Mouse (Mus musculus) CH12.LX (cell line): ENCODE results near the gene Nat10.

Experiments used
- CTCF ChIP-seq, 2 experiments: IDR thresholded peaks in 1 of 2; conservative IDR thresholded peaks in 1 of 2; 2 replicates each; pipeline ENCODE4 v1.5.1; 2011 to 2012; ENCODE audit warnings: low read depth in 2 of 2, low read length in 2 of 2, improper control_type of control experiment in 1 of 2, inconsistent platforms in 1 of 2, mild to moderate bottlenecking in 1 of 2, moderate library complexity in 1 of 2
- E2F4 ChIP-seq: IDR thresholded peaks from 2 replicates; pipeline ENCODE4 v1.6.1; 2011; ENCODE audit warnings: low read depth, low read length, improper control_type of control experiment; ENCODE audit not compliant: insufficient replicate concordance
- POLR2AphosphoS2 ChIP-seq: IDR thresholded peaks from 2 replicates; pipeline ENCODE4 v1.6.1; 2011; ENCODE audit warnings: low read depth, low read length, improper control_type of control experiment
- SIN3A ChIP-seq: IDR thresholded peaks from 2 replicates; pipeline ENCODE4 v1.6.1; 2012; ENCODE audit warnings: low read length, improper control_type of control experiment, inconsistent platforms
- ZMIZ1 ChIP-seq: IDR thresholded peaks from 2 replicates; pipeline ENCODE4 v1.6.1; 2012; ENCODE audit warnings: low read depth, mild to moderate bottlenecking, inconsistent platforms, low read length, improper control_type of control experiment
- ZNF384 ChIP-seq: IDR thresholded peaks from 2 replicates; pipeline ENCODE4 v1.6.1; 2012; ENCODE audit warnings: low read depth, low read length, improper control_type of control experiment, inconsistent platforms

- TF ChIP-seq POLR2AphosphoS2: no peak
- TF ChIP-seq ZMIZ1: no peak
- TF ChIP-seq ZNF384: no peak
- TF ChIP-seq CTCF (conservative IDR thresholded peaks at IDR 0.05 in 1 of 2, IDR thresholded peaks at IDR 0.05 in 1 of 2; ENCODE audit: low read depth in 2 of 2, low read length in 2 of 2): no peak
- TF ChIP-seq SIN3A: no peak
- TF ChIP-seq E2F4: no peak
These were observed 57.2 kb downstream of the Nat10 start for GRCm38 (mm10) chr2:103703865-103704264.
